Mouse (Mus musculus) G1E (cell line): ENCODE measurements around the gene Slc43a1. TPM values are rescaled to one million over a fixed set of nuclear protein-coding genes. Genes with fewer than 3 reads are reported as not detected.

Experiments used
- ATAC-seq: 2 replicates; pipeline ENCODE4 v1.8.0; 2016; ENCODE audit warnings: mild to moderate bottlenecking; ENCODE audit not compliant: insufficient number of reproducible peaks, poor library complexity, low FRiP score, severe bottlenecking; ENCODE audit errors: extremely low read depth
- DNase-seq: peaks from one replicate; pipeline ENCODE4 v3.0.0; 2012; ENCODE audit warnings: low spot score
- H3K27me3 ChIP-seq: 2 replicates; pipeline ENCODE4 v1.6.1; 2012; ENCODE audit warnings: mild to moderate bottlenecking, low read length, inconsistent platforms; ENCODE audit not compliant: insufficient read depth
- H3K36me3 ChIP-seq: replicated peaks from 2 replicates; pipeline ENCODE3; 2012; ENCODE audit warnings: mild to moderate bottlenecking, inconsistent platforms
- H3K4me1 ChIP-seq: 2 replicates; pipeline ENCODE4 v1.6.1; 2012; ENCODE audit warnings: low read depth, low read length, inconsistent platforms, mixed read lengths; ENCODE audit not compliant: insufficient read depth
- H3K4me3 ChIP-seq: 2 replicates; pipeline ENCODE4 v1.5.1; 2012; ENCODE audit warnings: low read depth, mild to moderate bottlenecking, inconsistent platforms, low read length, moderate library complexity, mixed read lengths
- H3K9me3 ChIP-seq: replicated peaks from 2 replicates; pipeline ENCODE4 v1.6.1; 2012; ENCODE audit warnings: inconsistent platforms
- CTCF ChIP-seq: IDR thresholded peaks from 2 replicates; pipeline ENCODE4 v1.5.1; 2012; ENCODE audit warnings: low read depth, low read length, inconsistent platforms, mixed read lengths
- GATA1 ChIP-seq: IDR thresholded peaks from 2 replicates; pipeline ENCODE4 v1.6.1; 2012; ENCODE audit warnings: borderline replicate concordance, low read length, inconsistent platforms, mixed read lengths
- GATA2 ChIP-seq: IDR thresholded peaks from 2 replicates; pipeline ENCODE4 v1.6.1; 2012; ENCODE audit warnings: low read depth, low read length, inconsistent platforms, borderline replicate concordance
- POLR2AphosphoS5 ChIP-seq: IDR thresholded peaks from 2 replicates; pipeline ENCODE4 v1.6.1; 2012; ENCODE audit warnings: low read depth, low read length, inconsistent platforms; ENCODE audit not compliant: insufficient replicate concordance
- TAL1 ChIP-seq: conservative IDR thresholded peaks from 2 replicates; pipeline ENCODE4 v1.6.1; 2012; ENCODE audit warnings: low read depth, low read length, inconsistent platforms, mixed read lengths
- polyA plus RNA-seq: library from polyadenylated mRNA; stranded (reverse); fragments of >175 nt; gene quantifications from 2 replicates; pipeline ENCODE4 v1.2.3, GENCODE M21; 2012
- total RNA-seq, 2 experiments: library from RNA; stranded (forward) in 1 of 2; stranded (reverse) in 1 of 2; fragments of 200-1000 nt in 1 of 2; fragments of >200 nt in 1 of 2; fragmentation: Nextera tagmentation in 1 of 2; gene quantifications; 2 replicates each; pipeline ENCODE4 v1.2.3; 2014 to 2017

Slc43a1 gene
- total and polyA plus RNA-seq, 3 experiments = 0.05 to 62.5 TPM; not detected in 1

- no peak for TF ChIP-seq POLR2AphosphoS5
- TF ChIP-seq TAL1 = no peak
- TF ChIP-seq GATA2 = no peak
- TF ChIP-seq GATA1 = no peak
- no peak for TF ChIP-seq CTCF
- no peak for ATAC-seq
- no peak overlapping the region for H3K4me3 ChIP-seq
- H3K9me3 ChIP-seq = no peaks in the 10 kb centered on the region
- H3K36me3 ChIP-seq = peaks cover 1% of the 10 kb centered on the region
- peaks cover 30% of the 10 kb centered on the region for H3K4me1 ChIP-seq
- peaks cover 39% of the 10 kb centered on the region for H3K27me3 ChIP-seq
- no peak for DNase-seq
Observed at GRCm38 (mm10) chr2:84823237-84823636, 15.4 kb upstream of the Slc43a1 start.

GRCm38 (mm10) chr2:84826488-84827282 is 12.0 kb upstream of the Slc43a1 start, which contains the start of gene Timm10:
Gene Timm10 (plus strand): TSS chr2:84826997.
- Histone ChIP-seq H3K27me3 (peaks cover 13% of the 10 kb centered on the region), H3K36me3 (peaks cover 33% of the 10 kb centered on the region), H3K4me3 (peak within 1 kb of the TSS; percentile 80), H3K4me1 (peaks cover 47% of the 10 kb centered on the region), H3K9me3 (no peaks in the 10 kb centered on the region)
- peak; percentile 85 for DNase-seq
- ATAC-seq = peak; percentile 95
- no peak for TF ChIP-seq TAL1
- TF ChIP-seq POLR2AphosphoS5 = no peak
- TF ChIP-seq CTCF = no peak
- no peak for TF ChIP-seq GATA1
- no peak for TF ChIP-seq GATA2

- peak; percentile 50 for ATAC-seq
- H3K4me1 ChIP-seq = peaks cover 52% of the 10 kb centered on the region
- no peak for TF ChIP-seq GATA1
- TF ChIP-seq GATA2 = no peak
- no peak for TF ChIP-seq CTCF
- TF ChIP-seq TAL1 = no peak
- TF ChIP-seq POLR2AphosphoS5 = no peak
- peak; percentile 35 for DNase-seq
- H3K36me3 ChIP-seq = peaks cover 39% of the 10 kb centered on the region
- peaks cover 6% of the 10 kb centered on the region for H3K27me3 ChIP-seq
- no peaks in the 10 kb centered on the region for H3K9me3 ChIP-seq
- H3K4me3 ChIP-seq = peak overlapping the region; percentile 80
Observed at GRCm38 (mm10) chr2:84827283-84827920, 11.2 kb upstream of the Slc43a1 start.

GRCm38 (mm10) chr2:84831666-84832391 is 6.8 kb upstream of the Slc43a1 start:
- peaks cover 39% of the 10 kb centered on the region for H3K36me3 ChIP-seq
- H3K4me3 ChIP-seq = no peak overlapping the region
- H3K4me1 ChIP-seq = peaks cover 32% of the 10 kb centered on the region
- peak; percentile 43 for DNase-seq
- no peaks in the 10 kb centered on the region for H3K9me3 ChIP-seq
- peaks cover 7% of the 10 kb centered on the region; the same call in 1 of the 2 replicates for H3K27me3 ChIP-seq
- 0 out of 2 replicates have a peak, but pooled peaks have one; percentile 22 for ATAC-seq
- TF ChIP-seq GATA1 (no peak), POLR2AphosphoS5 (no peak), TAL1 (no peak), CTCF (peak; percentile 68), GATA2 (no peak)

- Histone ChIP-seq H3K36me3 (peaks cover under 1% of the 10 kb centered on the region), H3K4me3 (no peak overlapping the region), H3K27me3 (peaks cover 55% of the 10 kb centered on the region), H3K4me1 (peaks cover 8% of the 10 kb centered on the region), H3K9me3 (no peaks in the 10 kb centered on the region)
- DNase-seq = no peak
- TF ChIP-seq CTCF (no peak), TAL1 (no peak), POLR2AphosphoS5 (no peak), GATA1 (no peak), GATA2 (no peak)
- ATAC-seq = no peak
Observed at GRCm38 (mm10) chr2:84837107-84837506, 1.5 kb upstream of the Slc43a1 start.

- Histone ChIP-seq H3K36me3 (no peaks in the 10 kb centered on the region), H3K27me3 (peaks cover 57% of the 10 kb centered on the region), H3K4me3 (no peak overlapping the region), H3K4me1 (peaks cover 8% of the 10 kb centered on the region), H3K9me3 (no peaks in the 10 kb centered on the region)
- no peak for DNase-seq
- no peak for ATAC-seq
- TF ChIP-seq GATA1 = no peak
- no peak for TF ChIP-seq CTCF
- TF ChIP-seq TAL1 = no peak
- no peak for TF ChIP-seq POLR2AphosphoS5
- no peak for TF ChIP-seq GATA2
Observed at GRCm38 (mm10) chr2:84837817-84838592, 645 bp upstream of the Slc43a1 start.
